Mouse (Mus musculus): ENCODE results near the gene Cep250.

- TF ChIP-seq CTCF (IDR thresholded peaks at IDR 0.05; ENCODE audit: extremely low read depth, insufficient read depth, low read length) (no peak), POLR2A (IDR thresholded peaks at IDR 0.05; ENCODE audit: extremely low read depth, insufficient read depth, low read length) (no peak)
These were observed 83.1 kb downstream of the Cep250 start for GRCm38 (mm10) chr2:156039390-156039789.
